Mouse (Mus musculus) spleen, postnatal 36 days (tissue): ENCODE measurements at regions not wholly inside any gene's neighbourhood (a gene's known extent, or its start where the extent isn't known, plus 50 kb on each side); places are given as distances from the start of the nearest gene placed in this dataset.

ENCODE experiments used
- DNase-seq, 2 experiments: peaks; one replicate each; pipeline ENCODE4 v3.0.0; 2022; ENCODE audit warnings: low spot score in 2 of 2, mixed read lengths in 1 of 2

DNA sequence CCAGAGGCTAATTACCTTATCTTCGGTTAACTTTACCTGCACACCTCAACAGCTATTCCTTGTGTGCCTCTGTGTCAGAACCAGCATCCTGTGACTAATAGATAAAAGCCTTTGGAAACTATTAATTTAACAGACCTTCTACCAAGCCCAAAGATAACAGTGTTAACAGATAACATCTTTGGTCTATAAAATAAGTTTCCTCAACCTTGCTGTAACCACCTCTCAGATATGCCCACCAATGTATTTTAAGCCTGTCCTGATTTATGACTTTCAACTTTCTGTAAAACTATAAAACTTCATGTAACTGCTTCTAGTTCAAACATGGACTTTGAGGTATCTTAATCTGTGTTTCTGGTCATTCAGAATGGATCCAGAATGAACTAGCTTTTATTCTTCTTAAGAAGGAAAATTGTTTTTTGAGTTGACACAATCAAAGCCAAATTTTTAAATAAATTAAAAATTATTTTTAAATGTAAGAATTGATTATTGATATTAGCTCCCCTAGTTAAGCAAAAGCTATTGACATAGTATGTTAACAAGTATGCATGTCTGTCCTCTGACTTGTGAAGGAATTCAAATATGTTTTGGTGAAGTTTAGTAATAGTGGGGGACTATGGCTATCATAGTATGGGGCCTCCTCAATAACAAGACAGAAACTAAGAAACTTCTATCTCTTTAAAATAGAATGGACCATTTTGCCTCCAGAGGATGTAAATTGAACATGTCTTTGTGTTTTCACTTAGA, 238.7 kb upstream of the Marcks start:
- no peak for DNase-seq

DNA sequence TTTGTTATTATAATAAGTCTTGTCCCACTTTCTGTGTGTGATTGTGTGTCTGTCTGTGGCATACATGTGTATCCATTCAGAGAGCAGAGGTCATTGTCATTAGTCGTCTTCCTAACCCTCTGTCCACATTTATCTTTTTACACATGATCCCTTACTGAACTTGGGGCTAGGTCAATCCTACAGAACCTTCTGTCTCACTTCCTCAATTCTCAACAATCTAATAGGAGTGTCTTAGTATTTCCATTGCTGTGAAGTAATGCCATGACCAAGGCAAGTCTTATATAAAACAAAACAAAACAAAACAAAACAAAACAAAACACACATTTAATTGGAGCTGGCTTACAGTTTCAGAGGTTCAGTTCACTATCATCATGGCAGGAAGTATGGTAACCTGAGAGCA, 237.5 kb upstream of the Marcks start:
- DNase-seq: no peak

DNA sequence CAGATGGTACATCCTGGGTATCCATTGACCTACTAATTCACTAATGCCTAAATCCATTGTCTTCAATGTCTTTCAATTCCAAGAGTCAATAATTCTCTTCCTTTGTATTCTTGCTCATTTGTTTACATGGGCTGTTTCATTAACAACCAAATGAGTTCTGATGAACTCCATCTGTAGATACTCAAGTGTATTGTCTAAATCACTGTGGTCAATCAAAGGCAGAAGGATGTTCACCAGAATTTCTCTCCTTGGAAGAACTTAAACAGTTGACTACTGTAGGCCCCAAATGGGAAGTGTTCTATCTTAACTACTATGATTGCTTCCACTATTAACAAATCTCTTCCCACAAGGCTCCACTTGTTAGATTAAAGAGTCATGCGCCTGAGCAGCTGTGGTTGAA, 236.9 kb upstream of the Marcks start:
- DNase-seq: no peak

DNA sequence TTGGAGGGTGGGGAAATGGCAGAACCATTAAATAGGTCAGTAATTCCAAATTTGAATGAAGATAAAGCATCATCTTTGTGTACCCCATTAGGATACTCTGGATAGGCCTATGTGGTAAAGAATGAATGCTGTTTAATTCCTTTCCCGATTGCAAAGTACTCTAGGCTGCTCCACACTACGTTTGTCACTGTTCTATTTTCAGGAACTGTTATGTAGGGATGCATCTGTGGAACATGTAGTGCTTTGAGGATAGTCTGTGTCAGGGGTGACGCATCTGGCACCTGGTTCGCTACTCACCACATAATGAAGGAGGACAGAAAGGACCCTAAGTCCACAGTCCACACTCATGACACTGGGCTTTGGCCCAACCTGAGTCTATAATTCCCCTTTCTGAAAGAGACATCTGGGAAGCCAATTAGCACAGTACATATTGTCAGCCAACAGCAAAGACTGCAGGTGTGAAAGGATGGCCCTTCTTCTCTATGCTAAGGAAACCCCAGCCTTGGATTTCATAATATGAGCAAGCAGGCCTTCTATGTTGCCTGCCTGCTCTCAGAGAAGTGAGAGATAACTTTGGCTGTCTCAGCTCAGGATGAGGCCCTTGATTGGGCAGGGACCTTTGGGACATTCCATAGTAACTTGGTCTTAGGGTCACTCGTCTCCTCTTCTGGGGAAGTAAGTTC, 230.4 kb upstream of the Marcks start:
- DNase-seq: no peak

DNA sequence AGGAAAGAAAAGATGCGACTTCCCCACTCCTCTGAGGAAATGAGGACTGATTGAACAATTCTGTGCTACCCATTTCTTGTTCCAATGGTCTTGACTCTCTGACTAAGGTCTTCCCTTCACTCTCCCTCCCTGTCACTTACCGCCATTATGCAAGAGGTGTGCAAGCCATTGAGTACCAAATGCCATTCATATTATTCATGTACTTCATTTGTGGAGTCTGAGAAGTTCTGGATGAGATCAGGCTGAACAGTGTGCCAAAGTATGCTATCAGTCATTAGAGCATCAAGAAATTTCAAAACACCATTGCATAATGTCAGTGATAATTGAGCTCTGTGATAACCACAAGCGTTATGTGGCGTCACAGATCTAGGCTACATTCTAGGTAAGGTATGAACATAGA, 229.1 kb upstream of the Marcks start:
- DNase-seq: no peak

DNA sequence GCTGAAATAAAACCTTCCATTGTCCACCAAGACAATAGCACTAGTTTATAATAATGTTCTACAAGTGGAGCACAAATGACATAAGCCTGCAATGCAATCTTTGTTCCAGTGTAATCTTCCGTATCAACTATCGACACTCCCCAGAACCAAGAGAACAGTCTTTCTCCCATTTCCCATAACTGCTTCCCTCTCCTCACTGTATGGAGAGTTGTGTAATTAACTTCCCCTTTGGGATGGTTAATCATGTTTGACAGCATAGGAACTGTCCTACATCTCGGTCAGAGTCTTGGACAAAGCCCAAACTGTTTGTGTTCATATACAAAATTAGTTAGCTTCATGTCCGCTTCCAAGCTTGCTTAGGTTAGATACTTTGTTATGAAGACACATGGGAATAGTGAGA, 225.8 kb upstream of the Marcks start:
- DNase-seq: no peak

DNA sequence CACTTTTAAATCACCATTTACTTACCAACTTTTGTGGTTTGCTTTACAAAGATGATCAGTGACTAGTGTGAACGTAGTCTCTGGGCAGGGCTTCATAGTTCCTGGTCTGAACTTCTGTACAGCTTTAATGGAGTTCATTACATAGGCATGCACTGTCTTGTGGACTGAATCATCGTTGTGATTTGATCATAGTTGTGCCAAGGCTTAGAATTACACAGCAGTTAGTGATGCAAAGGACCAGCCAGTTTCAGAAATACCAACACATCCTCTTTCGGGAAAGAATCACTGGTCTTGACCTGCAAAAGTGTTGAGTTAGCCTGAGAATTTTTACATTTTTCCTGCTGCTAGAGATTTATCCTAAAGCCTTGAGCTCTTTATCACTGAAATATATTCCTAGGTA, 222.3 kb upstream of the Marcks start:
- DNase-seq: no peak

DNA sequence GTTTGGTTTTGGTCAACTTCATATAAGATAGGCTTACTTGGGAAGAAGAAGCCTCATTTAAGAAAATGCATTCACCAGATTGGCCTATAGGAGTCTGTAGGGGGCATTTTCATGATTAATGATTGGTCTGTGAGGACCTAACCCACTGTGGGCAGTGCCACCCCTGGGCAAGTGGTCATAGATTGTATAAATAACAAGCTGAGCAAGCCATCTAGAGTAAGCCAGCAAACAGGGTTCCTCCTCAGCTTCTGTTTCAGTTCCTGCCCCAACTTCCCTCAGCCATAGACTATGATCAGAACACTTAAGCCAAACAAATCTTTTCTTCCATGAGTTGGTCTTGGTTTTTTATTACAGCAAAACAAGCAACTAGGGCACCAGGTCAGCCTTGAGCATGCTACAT, 220.2 kb upstream of the Marcks start:
- peak; percentile 15 to 34 for DNase-seq

DNA sequence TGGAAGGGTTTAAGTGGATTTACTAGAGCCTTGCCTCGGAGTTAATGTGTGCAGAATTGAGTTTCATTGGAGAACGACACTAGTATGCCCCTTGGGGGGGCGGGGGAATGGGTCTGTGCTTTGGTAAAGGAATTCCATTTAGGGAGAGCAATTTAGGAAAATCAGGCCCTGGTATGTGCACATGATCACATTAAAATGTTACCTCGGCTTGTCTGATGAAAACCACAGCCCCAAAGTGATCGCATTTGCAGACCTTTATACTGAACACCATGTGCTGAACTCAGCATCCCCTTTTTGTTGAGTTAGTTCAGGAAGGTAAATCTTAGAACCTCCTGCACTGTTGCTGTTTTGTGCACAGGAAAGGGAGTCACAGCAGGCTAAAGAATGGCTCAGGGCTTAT, 219.6 kb upstream of the Marcks start:
- DNase-seq: no peak

DNA sequence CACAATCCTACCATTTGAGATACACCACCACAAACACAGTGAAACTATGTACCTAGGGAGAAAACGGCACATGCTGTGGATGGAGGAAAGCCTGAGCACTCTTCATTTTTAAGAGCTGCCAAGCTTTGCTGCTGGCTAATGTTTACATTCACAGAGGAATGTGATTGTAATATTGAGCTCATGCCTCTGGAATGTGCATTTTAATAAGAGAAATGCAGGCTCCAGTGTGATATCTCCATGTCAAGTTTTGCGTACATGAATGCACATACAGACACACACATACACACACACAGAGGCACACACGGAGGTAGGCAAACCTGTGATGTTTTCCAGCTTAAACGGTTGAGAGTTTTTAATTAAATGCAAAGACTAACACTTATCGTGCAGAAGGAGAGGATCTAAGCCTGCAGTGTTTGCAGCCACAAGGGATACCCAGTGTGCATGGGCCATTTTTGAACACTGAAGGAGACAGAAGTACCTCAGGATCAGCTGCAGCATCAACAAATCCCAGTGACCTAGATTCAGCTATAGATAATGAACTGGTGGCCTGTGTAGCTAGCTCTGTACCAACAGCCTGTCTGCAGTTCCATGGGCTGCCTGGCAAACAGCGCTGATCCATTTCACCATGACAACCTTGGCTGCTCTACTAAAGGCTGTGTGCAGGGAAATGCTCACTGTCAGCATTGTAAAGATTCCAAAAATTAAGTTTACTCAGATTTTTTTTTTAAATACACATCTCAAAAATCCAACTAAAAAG, 218.8 kb upstream of the Marcks start:
- DNase-seq: no peak

DNA sequence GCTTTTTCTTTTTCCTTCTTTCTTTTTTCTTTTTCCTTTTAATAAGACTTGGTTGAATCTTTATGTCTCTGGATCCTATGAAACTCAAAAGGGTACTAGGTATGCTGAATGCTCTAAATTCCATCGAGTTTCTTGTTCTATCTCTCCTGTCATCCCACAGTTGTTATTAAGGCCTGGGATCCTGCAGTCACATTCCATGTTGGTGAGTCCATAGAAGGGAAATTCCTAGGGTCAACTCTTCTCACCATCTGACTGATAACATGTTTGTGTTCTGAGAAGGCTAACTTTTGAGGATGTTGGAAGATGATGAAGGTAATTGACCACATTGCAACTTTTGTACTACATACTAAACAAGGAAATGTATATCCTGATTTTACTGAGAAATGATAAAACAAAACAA, 210.5 kb upstream of the Marcks start:
- DNase-seq: no peak

DNA sequence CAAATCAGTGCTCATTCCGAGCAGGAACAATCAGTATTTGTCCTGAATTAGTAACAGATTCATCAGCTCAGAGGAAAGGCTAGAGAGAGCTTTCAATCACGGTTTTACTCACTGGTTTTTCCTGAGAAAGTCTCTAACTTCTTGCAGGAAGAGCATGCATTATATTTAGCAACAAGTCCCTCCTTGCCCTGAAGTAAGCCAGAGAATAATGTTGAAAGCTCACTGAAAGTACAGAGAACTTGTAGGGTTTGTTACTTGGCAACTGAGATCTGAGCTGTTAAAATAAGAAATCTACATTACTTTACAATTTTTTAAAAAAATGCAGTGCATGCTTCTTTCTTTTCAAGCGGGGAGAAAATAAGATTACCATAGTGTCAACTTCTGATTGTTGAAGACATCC, 209.7 kb upstream of the Marcks start:
- DNase-seq: no peak

DNA sequence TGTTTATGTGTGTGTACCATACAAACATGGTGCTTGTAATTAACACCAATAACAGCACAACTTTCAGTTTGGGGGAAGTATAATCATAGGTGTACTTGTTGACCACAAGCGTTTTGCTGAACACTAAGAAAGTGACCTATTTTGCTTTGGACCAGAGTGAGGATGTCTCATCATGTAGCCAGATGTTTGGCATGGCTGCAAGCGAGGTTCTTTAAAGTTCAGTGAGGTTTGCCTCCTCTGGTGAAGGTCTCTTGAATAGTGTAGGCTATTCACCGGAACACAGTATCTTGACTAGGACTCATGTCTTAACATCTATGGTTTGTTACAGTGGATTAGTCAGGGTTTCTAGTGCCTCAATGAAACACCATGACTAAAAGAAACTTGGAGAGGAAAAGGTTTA, 208.9 kb upstream of the Marcks start:
- DNase-seq: no peak

DNA sequence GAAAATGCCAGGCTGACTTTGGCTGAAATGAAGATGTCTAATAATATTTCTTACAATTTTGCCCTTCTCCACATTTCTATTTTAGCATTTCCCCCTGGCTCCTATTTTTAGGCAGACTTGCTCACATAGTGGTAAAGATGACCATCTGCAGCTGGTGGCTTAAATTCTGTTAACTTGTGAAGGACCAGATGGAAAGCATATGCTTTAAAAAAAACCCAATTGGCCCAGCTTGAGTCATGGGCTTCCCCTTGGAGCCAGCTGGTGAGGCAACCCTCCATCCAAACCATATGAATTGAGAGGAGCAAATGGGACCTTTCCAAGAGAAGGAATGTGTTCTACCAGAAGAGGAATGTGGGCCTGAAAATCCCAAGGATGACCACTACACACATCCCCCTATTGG, 204.0 kb upstream of the Marcks start:
- DNase-seq: no peak

DNA sequence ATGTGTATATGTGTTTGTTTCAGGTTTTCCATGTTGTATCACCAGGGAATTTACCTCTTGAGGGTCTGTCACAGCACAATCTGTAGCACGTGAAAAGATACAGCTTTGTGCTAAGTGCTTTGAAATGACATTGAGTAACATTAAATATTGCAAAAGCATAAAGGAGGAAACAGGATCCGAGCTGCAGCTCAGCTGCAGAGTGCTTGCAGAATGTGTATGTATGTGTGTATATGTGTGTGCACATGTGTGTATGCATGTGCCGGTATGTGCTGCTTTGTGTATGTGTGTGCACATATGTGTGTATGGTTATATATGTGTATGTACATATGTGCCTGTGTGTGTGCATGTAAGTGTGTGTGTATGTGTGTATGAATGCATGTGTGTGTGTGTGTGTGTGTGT, 200.9 kb upstream of the Marcks start:
- DNase-seq: no peak

DNA sequence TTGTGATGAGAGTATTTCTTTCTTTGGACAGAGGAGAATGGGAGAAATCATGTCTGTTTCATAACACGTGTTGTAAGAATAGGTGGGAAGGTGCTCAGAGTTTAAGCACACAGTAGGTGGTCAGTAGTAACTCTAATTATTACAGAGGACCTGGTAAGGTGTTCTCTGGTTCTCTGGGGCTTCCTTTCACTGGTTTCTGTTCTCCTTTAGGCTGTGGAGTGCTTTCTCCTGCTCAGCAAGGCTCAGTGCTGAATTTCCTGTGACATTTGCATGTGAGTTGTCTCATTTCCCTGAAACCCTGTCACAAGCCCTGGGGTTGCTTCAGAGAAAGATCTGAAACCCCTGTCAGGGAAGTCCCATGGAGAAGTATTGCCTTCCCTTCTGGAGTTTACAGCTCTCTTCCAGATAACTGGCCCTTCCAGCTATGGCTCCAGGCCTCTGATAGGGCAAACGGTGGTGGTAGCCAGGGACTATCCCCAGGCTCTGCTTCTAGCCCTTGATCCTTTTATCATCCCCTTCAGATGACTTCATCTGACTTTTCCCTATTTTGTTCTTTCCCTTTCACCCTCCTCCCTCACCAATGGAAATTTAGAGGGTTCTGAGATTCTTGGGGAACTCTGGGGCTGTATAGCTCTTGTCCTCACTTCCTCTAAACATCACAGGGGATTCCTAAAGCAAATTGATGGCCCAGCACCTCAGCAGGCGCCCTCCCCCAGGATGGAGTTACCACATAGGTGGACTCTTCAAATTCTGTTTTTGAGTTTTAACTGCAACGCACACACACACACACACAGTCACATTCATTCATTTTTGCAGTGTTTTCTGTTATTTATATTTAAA, 199.6 kb upstream of the Marcks start:
- DNase-seq: peak; percentile 83 to 85

DNA sequence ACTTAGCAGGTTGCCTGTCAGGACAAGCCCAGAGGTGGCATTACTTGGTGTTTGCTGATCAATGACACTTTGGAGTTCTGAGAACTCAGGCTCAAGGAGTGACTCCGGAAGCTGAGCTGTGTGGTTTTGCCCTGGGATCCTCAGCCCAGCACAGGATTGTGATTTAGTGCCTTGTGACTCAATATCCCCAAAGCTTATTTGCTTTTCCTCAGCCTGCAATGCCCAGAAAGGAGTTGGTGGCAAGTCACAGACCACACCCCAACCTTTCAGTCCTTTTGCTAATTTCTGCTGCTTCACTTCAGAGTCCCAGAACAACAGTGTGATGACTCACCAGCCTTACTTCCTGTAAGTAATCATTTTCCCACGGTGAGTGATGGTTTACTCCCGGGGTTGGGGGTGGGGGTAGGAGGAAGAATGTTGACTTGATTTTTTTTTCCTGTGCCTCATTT, 198.5 kb upstream of the Marcks start:
- DNase-seq: peak; percentile 68 to 76

DNA sequence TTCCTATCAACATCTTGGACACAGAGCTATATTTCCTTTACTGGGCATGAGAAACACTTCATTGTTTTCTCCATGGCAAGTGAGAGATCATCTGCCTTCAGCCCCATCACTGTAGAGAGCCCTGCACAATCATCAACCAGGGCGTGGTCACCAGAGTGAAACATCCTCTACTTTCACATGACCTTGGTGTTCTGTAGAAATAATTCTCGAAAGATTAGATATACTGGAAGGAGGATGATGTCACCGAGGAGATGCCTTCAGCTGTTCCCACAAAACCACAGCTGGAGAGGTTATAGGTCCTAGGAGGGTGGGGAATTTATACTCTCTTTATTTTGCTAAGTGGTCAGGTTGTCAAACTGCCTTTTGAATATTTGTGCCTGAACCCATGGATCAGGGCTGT, 196.4 kb upstream of the Marcks start:
- DNase-seq: no peak

DNA sequence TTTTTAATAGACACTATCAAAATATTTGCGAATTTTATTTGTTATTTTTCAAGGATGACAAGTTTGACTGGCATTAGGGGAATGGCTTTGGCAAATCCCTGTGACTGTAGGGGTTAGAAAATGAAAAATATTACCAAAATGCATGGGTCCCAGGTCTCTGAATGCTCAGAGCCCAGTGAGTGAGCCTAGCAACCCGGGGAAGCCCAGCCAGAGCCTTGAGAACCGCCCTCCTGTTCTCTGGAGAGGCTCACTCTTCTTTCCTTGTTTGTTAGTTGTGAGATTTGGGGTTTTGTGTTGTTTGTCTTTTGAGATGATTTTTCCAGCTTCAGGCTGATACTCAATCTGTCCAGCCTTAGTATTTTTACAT, 187.4 kb upstream of the Marcks start:
- DNase-seq: no peak

DNA sequence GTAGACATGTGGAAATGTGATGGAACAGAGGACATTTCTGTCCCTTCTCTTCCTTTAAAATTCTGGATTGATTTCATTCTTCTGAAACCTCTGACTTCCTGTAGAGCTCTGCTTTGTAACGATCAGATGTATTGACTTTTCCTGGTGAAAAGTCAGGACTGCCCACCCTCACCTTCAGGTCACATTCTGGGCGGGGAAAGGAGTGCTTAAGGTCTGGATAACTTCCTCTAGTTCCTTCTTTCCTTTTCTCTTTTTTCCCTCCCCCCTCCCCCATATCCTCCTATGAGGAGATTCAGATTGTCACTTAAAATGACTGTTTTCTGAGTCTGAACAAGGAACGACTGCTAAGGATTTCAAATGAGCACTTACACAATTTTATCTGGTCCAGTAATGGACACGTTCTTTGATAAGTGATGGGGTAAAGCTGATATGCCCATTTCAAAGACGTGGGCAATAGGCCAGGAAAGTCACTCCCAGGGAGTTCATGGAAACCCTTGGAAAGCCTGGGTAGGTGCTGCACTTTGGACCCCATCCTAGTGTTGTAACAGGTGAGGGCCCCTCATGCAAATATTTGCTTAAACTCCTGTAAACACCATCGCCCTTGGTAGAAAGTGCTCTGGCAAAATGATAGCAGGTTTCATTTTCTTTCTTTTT, 186.9 kb upstream of the Marcks start:
- no peak for DNase-seq

DNA sequence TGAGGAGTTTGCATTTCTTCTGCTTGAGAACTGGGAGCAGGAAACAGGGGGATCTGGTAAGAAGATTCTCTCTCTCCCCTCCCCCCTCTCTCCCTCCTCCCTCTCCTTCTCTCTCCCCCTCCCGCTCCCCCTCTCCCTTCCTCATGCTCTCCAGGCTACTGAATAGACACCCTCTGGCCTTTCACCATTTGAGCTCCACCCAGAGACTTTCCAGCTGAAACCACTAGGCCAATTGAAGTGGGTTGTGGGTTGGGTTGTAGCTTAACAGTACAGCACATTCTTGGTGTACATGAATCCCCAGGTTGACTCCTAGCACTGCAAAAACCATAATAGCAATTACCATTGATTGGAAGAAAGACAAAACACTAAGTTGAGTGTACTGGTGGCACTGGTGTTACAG, 185.0 kb upstream of the Marcks start:
- DNase-seq: no peak

DNA sequence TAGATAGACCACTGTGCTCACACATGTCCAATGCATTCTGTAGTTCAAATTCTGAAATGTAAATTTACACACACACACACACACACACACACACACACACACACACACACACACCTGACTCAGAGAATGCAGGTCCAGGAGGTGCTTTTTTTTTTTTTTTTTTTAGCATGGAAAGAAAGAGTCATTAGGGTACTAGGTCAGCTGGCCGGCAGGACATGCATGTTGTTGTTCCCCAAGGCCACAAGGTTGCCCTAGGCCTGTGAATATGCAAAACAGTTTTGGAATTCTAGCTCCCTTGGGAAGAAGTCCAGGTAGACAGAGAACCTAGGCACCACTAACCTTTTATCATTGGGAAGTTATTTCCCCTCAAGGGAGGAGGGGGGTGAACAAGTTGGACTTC, 184.1 kb upstream of the Marcks start:
- DNase-seq: no peak
